Mouse (Mus musculus) limb, embryonic 14.5 days (tissue): ENCODE measurements around the gene Zdhhc19. TPM values are rescaled to one million over a fixed set of nuclear protein-coding genes. Genes with fewer than 3 reads are reported as not detected.

ENCODE experiments used
- ATAC-seq: fragments of 200-750 bp; cut with Nextera tagmentation; 2 replicates; pipeline ENCODE4 v1.8.0; 2017; ENCODE audit warnings: low read depth, moderate number of reproducible peaks, moderate TSS enrichment; ENCODE audit not compliant: low FRiP score
- DNase-seq: peaks from one replicate; pipeline ENCODE4 v3.0.0-alpha.2; 2015; ENCODE audit warnings: low spot score
- H3K27ac ChIP-seq: fragments of 300-500 bp; sonication (generic); replicated peaks from 2 replicates; pipeline ENCODE4 v1.5.1; 2014; ENCODE audit warnings: low read depth, mild to moderate bottlenecking, low read length, moderate library complexity, mixed read lengths
- H3K27me3 ChIP-seq: fragments of 300-500 bp; sonication (generic); 2 replicates; pipeline ENCODE4 v1.6.1; 2014; ENCODE audit warnings: low read length, mixed read lengths; ENCODE audit not compliant: control insufficient read depth, insufficient read depth
- H3K36me3 ChIP-seq: fragments of 300-500 bp; sonication (generic); 2 replicates; pipeline ENCODE4 v1.6.1; 2014; ENCODE audit warnings: mild to moderate bottlenecking, low read length, moderate library complexity, mixed read lengths; ENCODE audit not compliant: control insufficient read depth, insufficient read depth
- H3K4me1 ChIP-seq: fragments of 300-500 bp; sonication (generic); 2 replicates; pipeline ENCODE4 v1.6.1; 2014; ENCODE audit warnings: antibody characterized with exemption, low read length, mixed read lengths; ENCODE audit not compliant: control insufficient read depth, insufficient read depth
- H3K4me2 ChIP-seq: fragments of 300-500 bp; sonication (generic); replicated peaks from 2 replicates; pipeline ENCODE4 v1.6.1; 2014; ENCODE audit warnings: low read depth, mild to moderate bottlenecking, low read length, moderate library complexity; ENCODE audit not compliant: severe bottlenecking
- H3K4me3 ChIP-seq: fragments of 300-500 bp; sonication (generic); replicated peaks from 2 replicates; pipeline ENCODE4 v1.5.1; 2014; ENCODE audit warnings: low read length
- H3K9ac ChIP-seq: fragments of 300-500 bp; sonication (generic); 2 replicates; pipeline ENCODE4 v1.6.1; 2014; ENCODE audit warnings: mild to moderate bottlenecking, low read depth, low read length, moderate library complexity; ENCODE audit not compliant: severe bottlenecking
- H3K9me3 ChIP-seq: fragments of 300-500 bp; sonication (generic); 2 replicates; pipeline ENCODE4 v1.6.1; 2016; ENCODE audit warnings: low read length; ENCODE audit not compliant: control insufficient read depth
- POLR2A ChIP-seq: fragments of 200-500 bp; IDR thresholded peaks from 2 replicates; pipeline ENCODE4 v1.8.0; 2012; ENCODE audit warnings: inconsistent platforms, mild to moderate bottlenecking, moderate library complexity, borderline replicate concordance; ENCODE audit not compliant: insufficient read depth, insufficient read length; ENCODE audit errors: extremely low read depth
- WGBS: fragments of 180-500 bp; shearing (Covaris S2); extraction: QIAGEN DNeasy Blood & Tissue Kit; methylation state at CpG from one replicate; pipeline ENCODE4 v1.1.7; 2014; 5-methylcytosine and 5-hydroxymethylcytosine counted together
- polyA plus RNA-seq, 2 experiments: library from polyadenylated mRNA; depleted of rRNA in 1 of 2; stranded (reverse) in 1 of 2; unstranded in 1 of 2; fragments of >200 nt; fragmentation: Nextera tagmentation in 1 of 2; extraction: Ambion mirVana in 1 of 2; gene quantifications; 2 replicates each; pipeline versions ENCODE4 v1.2.1 to v1.2.3; 2012 to 2014

Gene Zdhhc19
- polyA plus RNA-seq, 2 experiments: not detected

GRCm38 (mm10) chr16:32594701-32595100, 98.6 kb downstream of the Zdhhc19 start:
- WGBS: 79% methylated on average over 5 of the region's 5 CpGs

DNA sequence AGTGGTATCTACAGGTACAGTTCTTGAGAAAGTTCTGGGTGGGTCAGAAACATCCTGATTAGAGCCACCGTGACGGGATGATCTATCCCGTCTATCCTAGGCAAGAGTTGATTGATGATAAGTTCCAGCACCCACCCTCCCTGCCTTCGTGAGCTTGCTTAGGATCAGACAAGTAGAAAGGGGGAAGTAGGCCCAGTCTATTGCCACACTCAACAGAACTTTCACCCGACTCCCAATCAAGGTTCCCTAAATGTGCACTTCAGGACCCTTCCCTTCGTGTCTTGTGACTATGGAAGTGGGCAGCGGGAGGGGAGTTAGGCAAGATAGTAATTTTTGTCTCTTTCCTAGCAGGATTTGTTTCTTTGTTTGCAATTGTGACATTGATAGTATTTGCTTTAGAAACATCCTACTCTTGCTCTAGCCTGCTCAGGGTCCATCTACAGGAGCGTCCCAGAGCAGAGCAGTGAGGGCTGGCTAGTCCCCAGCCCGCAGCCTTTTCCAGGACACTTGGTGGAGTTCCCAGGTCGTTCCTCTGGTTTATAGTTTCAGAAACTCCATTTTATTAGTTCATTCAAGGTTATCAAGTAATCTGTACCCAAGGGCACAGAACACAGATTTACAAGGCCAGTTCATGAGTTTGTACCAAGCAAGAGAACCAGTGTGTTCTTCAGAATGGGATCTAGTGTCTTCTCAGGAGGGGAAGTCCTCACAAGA, 99.2 kb downstream of the Zdhhc19 start:
- no peaks in the 10 kb centered on the region for H3K36me3 ChIP-seq
- no peak for ATAC-seq
- no peaks in the 10 kb centered on the region for H3K9me3 ChIP-seq
- no peak overlapping the region for H3K9ac ChIP-seq
- no peak overlapping the region for H3K4me2 ChIP-seq
- H3K27ac ChIP-seq: no peak overlapping the region
- no peaks in the 10 kb centered on the region for H3K27me3 ChIP-seq
- TF ChIP-seq POLR2A: no peak
- WGBS: 83% methylated on average over 10 of the region's 10 CpGs
- DNase-seq: no peak
- no peak overlapping the region for H3K4me3 ChIP-seq
- H3K4me1 ChIP-seq: no peaks in the 10 kb centered on the region

More at GRCm38 (mm10) chr16:32594701-32595100, 98.6 kb downstream of the Zdhhc19 start:
- H3K27ac ChIP-seq: no peak overlapping the region
- no peak for TF ChIP-seq POLR2A
- H3K9me3 ChIP-seq: no peaks in the 10 kb centered on the region
- no peak overlapping the region for H3K9ac ChIP-seq
- no peak overlapping the region for H3K4me3 ChIP-seq
- H3K36me3 ChIP-seq: no peaks in the 10 kb centered on the region
- ATAC-seq (no peak), DNase-seq (no peak)
- no peaks in the 10 kb centered on the region for H3K4me1 ChIP-seq
- H3K27me3 ChIP-seq: no peaks in the 10 kb centered on the region
- H3K4me2 ChIP-seq: no peak overlapping the region

- ATAC-seq (no peak), DNase-seq (peak; percentile 56)
- Histone ChIP-seq H3K27me3 (no peaks in the 10 kb centered on the region), H3K27ac (no peak overlapping the region), H3K36me3 (no peaks in the 10 kb centered on the region), H3K9me3 (no peaks in the 10 kb centered on the region), H3K4me2 (no peak overlapping the region), H3K4me1 (no peaks in the 10 kb centered on the region), H3K9ac (no peak overlapping the region), H3K4me3 (no peak overlapping the region)
- TF ChIP-seq POLR2A: no peak
- WGBS: 31% methylated on average over 4 of the region's 4 CpGs
Observed at GRCm38 (mm10) chr16:32597909-32598381, 101.9 kb downstream of the Zdhhc19 start.

- no peaks in the 10 kb centered on the region for H3K4me1 ChIP-seq
- H3K4me3 ChIP-seq: no peak overlapping the region
- no peaks in the 10 kb centered on the region for H3K27me3 ChIP-seq
- H3K4me2 ChIP-seq: no peak overlapping the region
- H3K27ac ChIP-seq: no peak overlapping the region
- H3K36me3 ChIP-seq: no peaks in the 10 kb centered on the region
- no peak for ATAC-seq
- no peaks in the 10 kb centered on the region for H3K9me3 ChIP-seq
- DNase-seq: no peak
- no peak for TF ChIP-seq POLR2A
- 70% methylated on average over 1 of the region's 1 CpGs for WGBS
- no peak overlapping the region for H3K9ac ChIP-seq
Observed at GRCm38 (mm10) chr16:32599151-32599550, 103.1 kb downstream of the Zdhhc19 start.

- Histone ChIP-seq H3K9ac (no peak overlapping the region), H3K4me1 (no peaks in the 10 kb centered on the region), H3K4me2 (no peak overlapping the region), H3K27ac (no peak overlapping the region), H3K4me3 (no peak overlapping the region), H3K36me3 (no peaks in the 10 kb centered on the region), H3K27me3 (no peaks in the 10 kb centered on the region), H3K9me3 (no peaks in the 10 kb centered on the region)
- 78% methylated on average over 3 of the region's 3 CpGs for WGBS
- ATAC-seq (no peak), DNase-seq (no peak)
- TF ChIP-seq POLR2A: no peak
Observed at GRCm38 (mm10) chr16:32602193-32602685, 106.2 kb downstream of the Zdhhc19 start.
